Mouse (Mus musculus) cerebellum, adult 2 months (tissue): ENCODE data around the gene Svop.

ENCODE experiments used
- CTCF ChIP-seq: fragments of 200-500 bp; IDR thresholded peaks from 2 replicates; pipeline ENCODE4 v1.5.1; 2011; ENCODE audit warnings: low read depth, mild to moderate bottlenecking, control low read depth, low read length, moderate library complexity, borderline replicate concordance; ENCODE audit not compliant: insufficient read depth
- POLR2A ChIP-seq: fragments of 200-500 bp; IDR thresholded peaks from 2 replicates; pipeline ENCODE4 v1.6.1; 2011; ENCODE audit warnings: low read length, control low read depth, borderline replicate concordance; ENCODE audit not compliant: insufficient read depth

DNA sequence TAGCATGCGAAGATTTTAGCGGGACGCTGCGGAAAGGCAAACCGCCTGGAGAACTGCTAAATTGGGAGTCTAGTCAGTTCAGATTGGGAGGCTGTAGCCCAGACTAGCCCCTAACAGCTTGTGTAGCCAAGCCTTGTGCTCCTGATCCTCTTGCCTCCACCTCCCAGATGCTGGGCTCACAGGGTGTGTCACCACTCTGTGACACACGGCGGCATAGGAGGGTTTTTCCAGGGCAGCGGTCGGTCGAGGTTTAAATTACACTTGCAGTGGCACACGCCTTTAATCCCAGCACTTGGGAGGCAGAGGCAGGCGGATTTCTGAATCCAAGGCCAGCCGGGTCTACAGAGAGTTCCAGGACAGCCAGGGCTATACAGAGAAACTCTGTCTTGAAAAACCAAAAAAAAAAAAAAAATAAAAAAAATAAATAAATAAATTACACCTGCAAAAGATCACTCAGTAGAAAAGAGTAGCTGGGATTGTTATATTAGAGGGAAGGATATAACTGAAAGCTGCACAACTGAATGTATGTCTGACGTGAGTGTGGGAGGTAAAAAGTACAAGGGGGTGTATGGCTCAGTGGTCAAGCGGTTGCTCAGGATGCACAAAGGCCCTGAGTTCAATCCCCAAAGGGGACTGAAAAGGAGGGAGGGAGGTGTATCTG lies 38.3 kb upstream of the Svop start:
- no peak for TF ChIP-seq CTCF
- no peak for TF ChIP-seq POLR2A
